Mouse (Mus musculus): ENCODE data around the gene Prcc.

Prcc gene

DNA sequence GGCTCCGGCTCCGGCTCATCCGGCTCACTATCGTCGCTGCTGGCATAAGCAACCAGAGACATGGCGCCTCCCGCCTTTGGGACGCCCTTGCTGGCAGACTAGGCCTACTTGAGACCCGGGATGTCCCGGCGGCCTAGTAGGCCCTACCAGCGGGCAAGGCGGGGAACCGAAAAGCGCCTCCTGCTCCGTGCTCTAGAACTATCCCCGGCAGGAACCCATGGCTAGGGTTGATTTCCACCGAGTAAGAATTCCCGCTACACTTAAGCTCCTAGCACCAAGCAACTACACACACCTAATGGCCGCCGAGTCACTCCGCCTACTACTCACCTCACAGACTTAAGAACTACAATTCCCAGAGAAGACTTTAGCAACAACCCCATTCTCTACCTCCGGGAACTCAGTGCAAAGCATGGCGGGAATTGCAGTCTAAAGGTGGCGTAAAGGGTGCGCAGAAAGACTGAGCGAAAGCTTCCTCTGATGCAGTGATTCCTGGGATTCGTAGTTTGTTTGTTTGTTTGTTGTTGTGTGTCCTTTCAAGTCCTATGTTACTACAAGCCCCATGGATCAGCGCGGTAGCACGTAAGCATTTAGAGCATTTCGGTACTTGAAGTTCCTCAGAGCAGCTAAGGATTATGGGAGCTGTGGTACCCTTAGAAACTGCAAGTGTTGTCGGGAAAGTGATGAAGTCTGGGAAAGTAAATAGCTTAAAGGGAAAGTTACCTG, at the start of gene Prcc:
Prcc (minus strand) TSS at position 328 of the 723 bp plus-strand sequence.
- peak; percentile 95 for DNase-seq (ENCODE audit: low spot score)

DNA sequence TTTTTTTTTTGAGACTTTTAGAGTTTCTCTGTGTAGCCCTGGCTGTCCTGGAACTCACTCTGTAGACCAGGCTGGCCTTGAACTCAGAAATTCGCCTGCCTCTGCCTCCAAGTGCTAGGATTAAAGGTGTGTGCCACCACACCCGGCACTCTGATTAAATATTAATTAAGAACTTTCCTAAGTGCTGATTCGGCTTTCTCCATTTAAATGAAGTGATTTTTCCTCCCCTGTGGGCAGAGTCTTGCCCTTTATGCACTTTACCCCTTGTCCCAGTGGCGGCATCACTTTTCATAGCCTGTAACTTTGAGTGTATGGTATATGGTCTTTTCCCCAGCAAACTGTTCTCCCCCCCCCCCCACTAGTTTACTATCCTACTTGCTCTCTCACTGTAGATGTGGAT, 49.8 kb upstream of the Prcc start:
- no peak for DNase-seq (ENCODE audit: low spot score)

DNA sequence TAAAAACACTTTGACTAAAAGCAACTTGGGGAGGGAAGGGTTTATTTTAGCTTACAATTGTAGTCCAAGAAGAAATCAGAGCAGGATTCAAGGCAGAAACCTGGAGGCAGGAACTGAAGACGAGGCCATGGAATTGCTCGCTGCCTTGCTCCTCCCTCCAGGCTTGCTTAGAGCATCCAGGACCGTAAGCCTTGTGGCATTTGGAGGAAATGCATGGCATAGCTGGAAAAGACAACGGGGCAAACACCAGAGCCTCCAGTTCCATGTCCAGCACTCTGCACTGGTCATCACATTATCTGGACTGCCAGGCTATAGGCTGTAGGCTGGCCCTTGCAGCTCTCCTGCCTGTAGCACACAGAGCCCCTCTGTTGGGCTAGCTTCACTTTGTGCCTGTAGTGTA, 49.1 kb upstream of the Prcc start:
- DNase-seq (ENCODE audit: low spot score) = no peak

DNA sequence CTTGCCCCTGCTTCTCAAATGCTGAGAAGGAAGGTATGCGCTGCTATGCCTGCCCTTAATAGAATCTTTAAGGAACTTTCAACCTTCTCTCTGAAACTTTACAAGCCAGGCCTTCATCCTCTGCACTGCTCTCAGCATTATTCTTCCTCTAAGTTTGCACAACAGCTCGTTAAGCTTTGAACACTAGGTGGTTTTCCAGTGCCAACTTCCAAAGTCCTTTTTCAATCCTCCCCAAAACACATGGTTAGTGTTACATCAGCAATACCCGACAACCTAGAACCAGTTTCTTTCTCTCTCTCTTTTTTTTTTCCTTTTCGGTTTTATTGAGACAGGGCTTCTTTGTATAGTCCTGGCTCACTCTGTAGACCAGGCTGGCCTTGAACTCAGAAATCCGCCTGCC, 48.6 kb upstream of the Prcc start:
- no peak for DNase-seq (ENCODE audit: low spot score)

DNA sequence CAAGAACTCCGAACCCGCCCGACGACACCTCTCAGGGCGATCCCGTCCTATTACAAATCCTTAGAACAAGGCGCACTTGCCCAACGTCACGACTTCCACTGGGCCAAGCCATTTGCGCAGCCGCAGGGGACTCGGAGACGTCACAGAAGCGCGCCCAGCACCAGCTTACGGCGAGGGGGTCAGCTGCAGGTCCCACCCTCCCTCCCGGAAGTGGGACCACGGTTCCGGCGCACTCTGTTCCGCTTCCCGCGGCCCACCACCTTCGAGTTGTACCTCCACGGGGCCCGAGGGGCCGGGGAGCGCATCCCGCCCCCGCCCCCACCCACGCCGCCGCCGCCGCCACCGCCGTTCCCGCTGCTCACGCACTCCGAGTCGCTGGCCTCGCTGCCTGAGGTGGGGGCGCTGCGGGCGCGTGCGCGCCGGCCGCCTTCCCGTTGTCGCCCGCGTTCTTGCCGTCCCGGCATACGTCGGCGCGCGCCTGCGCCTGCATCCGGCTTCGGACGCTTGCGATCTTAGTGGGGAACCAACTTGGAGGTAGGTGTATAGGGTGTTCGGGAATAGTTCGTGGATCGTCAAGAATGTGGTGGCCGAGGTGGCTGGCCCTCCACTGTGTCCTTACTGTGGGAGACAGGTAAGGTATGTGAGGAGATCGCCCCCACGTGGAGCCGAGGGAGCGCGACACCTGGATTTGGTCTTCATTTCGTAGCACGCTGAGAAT, 44.8 kb upstream of the Prcc start, which contains the start of the genes Isg20l2 and Rrnad1:
Isg20l2 (plus strand) TSS at position 237 of the 718 bp plus-strand sequence.
Rrnad1 (minus strand) TSS at position 640 of the 718 bp plus-strand sequence.
- peak; percentile 96 for DNase-seq (ENCODE audit: low spot score)

DNA sequence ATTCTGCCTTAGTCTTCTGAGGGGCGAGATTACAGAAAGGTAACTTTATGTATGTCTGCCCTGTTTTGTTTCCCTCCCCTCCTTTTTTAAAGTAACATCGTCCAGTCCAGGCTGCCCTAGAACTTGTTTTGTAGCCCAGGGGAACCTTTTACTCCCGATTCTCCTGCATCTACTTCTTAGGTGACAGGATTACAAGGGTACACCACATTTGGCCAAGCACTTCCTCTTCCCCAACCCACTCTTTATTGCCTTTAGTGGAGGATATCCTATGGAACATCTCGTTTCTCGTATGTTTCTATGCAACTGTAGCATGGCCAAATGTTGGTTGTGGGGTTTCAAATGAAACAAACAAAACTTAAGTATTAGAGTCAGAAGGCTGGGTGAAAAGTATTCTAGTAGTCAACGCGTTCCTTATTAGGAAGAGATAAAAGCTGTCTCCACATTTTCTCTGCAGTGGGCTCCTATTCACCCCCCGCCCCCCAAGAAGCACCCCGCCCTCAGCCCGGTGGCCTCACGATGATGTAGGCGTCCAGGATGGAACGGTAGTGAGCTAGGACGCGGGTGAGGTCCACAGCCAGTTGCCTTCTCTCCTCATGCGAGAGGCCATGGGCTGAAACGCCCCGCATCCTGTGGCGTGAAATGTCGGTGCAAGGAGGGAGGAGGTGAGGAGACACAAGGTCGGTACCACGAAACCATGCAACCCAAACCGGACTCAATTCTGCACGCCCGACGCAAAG, 44.1 kb upstream of the Prcc start:
- DNase-seq (ENCODE audit: low spot score) = no peak

DNA sequence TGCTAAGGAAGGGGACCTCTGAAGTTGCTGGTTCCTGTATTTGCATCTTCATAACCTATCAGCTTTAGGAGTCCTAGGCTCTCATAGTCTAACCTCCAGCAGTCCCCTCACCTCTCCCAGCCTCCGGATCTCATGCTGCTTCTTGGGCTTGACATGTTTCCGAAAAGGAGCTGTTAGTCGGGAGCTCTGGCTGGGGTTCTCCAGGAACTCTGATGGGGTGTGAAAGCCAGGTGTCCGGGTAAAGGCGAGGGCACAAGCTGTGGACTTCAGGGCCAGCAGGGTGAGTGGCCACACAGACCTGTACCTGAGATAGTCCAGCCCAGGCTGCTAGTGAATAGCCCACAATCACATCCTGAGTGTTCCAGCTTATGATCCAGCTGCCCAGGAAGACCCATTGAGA, 42.0 kb upstream of the Prcc start:
- DNase-seq (ENCODE audit: low spot score) = no peak

DNA sequence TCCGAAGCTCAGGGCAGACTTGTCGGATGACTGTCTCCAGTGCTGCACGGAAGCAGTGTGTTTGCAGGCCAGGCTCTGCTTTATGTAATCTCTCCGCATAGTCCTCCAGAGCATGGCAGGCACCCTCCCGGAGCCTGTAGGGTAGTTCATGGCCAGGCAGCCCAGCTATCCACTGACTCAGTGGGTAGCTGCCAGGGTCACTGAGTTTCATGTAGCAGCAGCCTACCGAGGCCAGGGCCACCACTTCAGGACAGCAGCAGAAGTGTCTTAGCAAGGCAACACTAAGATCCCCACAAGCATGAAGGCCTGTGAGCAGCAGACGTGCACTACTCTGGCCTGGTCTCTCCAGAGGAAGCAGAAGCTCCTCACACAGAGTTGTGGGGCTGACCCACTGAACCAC, 39.6 kb upstream of the Prcc start:
- DNase-seq (ENCODE audit: low spot score) = no peak

DNA sequence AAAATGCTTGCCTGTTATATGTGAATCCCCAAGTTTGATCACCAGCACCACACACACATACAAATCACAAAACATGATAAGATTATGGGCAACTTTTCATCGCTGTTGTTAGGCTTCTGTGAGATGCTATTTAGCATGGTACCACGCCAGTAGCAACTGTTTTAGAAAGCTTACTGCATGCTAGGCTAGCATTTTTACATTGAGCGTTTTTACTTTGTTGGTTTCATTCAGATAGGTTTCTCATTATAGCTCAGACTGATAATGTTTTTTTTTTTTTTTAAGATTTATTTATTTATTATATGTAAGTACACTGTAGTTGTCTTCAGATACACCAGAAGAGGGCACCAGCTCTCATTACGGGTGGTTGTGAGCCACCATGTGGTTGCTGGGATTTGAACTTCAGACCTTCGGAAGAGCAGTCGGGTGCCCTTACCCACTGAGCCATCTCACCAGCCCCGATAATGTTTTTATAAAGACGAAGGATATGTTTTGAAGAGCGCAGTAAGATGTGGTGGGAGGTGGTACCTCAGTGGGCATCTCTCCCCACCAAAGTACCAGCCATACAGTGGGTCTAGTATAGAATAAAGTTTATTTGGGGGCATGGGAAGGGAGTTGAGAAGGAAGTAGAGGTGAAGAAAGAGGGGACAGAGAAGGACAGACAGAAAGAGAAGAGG, 35.0 kb upstream of the Prcc start:
- DNase-seq (ENCODE audit: low spot score) = no peak

DNA sequence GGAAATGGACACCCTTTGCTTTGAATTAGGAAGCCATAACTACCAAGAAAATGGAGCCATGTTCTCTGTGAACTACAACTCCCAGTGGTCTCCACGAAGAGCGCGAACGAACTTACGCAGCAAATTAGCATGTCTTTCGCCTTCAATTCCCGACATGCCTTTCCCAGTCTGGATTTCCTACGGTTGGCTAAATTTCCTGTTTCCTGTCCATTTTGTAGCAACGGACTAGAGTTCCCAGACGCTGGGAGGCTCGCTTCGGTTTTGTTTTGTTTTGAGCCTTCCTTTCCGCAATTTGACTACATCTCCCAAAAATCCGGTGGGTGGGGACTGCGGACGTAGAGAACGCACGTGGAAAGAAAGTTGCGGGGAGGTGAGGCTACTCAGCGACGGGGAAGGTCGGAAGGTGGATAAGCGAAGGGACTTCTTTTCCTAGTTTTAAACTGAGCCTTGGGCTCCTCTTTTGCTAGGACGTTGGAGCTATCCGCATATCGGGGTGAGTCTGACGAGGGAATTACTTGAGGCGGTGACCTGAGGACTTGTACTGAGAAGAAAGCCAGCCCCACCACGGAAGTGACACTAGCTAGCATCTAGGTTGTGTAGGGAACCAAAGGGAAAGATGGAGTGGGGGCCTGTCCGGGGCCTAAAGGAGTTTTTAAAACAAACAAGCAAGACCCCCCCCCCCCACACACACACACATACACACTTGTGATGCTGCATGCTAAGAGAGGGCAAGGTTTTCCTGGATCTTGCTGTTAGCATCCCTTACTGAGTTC, 34.1 kb upstream of the Prcc start, which contains the start of gene Mrpl24:
Mrpl24 (plus strand) TSS at position 171 of the 773 bp plus-strand sequence.
- DNase-seq (ENCODE audit: low spot score) = peak; percentile 81

DNA sequence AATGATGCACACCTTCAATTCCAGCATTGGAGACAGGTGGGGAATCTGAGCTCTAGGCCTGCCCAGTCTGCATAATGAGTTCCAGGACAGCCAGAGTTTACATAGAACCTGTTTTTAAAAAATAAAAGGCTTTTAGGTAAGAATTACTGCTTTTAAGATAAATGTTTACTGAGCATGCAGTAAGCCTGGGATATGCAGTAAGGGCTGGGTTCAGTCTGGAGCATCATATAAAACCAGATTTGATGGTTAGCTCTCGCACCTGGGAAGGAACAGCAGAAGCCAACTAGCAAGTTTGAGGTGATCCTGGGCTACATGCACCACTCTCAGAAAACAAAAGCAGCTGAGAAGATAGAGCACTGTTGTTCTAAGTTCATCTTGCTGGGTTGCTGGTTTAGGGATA, 33.1 kb upstream of the Prcc start:
- DNase-seq (ENCODE audit: low spot score) = no peak

DNA sequence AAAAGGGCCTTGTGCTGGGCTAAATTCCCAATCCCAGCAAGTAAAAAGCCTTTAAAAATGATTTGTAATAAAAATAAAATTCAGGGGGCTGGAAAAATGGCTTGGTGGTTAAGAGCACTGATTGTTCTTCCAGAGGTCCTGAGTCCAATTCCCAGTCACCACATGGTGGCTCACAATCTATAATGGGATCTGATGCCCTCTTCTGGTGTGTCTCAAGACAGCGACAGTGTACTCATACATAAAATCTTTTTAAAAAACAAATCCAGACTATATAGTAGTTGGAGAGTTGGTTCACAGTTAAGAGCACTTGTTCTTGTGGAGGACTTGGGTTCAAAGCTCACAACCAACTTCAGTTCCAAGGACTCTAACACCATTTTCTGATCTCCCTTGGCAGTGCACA, 31.6 kb upstream of the Prcc start:
- DNase-seq (ENCODE audit: low spot score) = no peak

DNA sequence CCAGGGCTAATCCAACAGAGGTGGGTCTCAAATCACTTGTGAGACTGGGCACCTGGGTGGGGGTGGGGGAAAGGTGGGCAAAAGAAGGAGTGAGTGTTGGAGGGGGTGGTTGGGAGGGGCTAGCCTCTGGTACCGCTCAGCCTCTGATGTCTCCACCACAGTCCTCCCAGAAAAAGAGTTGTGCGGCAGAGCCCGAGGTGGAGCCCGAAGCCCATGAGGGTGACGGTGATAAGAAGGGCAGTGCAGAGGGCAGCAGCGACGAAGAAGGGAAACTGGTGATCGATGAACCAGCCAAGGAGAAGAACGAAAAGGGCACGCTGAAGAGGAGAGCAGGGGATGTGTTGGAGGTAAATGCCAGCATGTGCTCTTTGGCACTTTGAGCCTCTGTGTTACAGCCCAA, 28.5 kb upstream of the Prcc start:
- DNase-seq (ENCODE audit: low spot score) = no peak

DNA sequence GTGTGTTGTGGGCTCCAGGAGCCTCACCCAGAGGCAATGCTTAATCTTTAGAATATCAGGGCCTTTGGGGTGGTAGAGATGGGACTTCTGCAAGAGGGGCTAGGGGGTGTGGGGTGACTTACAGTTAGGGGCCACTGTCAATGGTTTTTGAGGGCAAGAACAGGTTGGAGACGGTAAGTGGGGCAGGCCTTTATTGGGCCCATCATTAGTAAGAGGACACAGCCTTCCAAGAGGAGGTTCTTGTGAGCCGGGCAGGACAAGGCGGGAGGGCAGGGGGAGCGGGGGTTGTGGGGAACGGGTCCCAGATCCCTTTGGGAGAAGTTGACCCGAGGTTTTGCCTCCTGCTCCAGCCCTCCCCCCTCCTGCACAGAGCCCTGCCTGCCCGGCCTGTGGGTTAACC, 28.1 kb upstream of the Prcc start:
- DNase-seq (ENCODE audit: low spot score) = no peak

DNA sequence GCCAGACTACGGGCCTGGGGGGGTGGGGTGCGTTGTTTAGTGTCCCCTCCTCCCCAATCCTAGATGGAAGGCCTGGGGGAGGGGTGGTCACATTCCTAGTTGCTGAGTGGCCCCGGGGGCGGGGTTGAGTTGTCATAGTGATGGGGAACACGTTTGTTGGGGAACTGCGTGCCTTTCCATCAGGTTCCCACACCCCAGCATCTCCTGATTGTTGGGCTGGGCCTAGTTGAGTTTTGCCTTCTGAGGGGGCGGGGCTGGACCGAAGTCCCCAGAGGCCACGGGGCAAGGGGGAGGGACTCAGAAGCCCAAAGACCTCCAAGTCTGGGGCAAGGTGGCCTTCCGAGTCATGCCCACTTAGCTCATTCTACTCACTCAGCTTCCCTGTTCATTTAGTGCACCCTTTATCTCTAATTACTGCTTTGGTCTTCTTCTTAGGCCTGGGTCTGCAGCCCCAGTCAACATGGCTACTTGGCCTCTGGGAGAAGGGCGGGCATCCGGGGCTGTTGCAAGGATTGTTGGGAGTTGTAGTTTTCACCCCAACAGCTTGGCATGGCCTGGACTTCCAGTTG, 25.2 kb upstream of the Prcc start:
- DNase-seq (ENCODE audit: low spot score) = peak; percentile 73

DNA sequence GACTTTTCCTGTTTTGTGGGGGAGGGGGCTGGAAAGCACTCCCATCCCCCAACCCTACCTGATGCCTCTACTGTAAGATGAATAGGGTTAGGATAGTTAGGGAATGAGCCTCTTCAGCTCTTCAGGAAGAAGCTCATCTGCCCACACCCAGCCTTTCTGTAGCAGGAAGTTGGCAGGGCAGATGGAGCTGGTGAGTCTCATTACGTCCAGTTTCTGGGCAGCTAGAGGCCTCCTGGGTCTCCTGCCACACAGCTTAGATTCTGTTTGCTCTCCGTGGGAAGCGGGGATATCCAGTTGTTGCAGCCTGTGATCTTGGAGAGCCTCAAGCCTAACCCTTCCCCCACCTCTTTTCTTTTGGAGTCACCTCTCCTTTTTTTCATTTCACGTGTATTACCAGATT, 24.5 kb upstream of the Prcc start:
- no peak for DNase-seq (ENCODE audit: low spot score)

DNA sequence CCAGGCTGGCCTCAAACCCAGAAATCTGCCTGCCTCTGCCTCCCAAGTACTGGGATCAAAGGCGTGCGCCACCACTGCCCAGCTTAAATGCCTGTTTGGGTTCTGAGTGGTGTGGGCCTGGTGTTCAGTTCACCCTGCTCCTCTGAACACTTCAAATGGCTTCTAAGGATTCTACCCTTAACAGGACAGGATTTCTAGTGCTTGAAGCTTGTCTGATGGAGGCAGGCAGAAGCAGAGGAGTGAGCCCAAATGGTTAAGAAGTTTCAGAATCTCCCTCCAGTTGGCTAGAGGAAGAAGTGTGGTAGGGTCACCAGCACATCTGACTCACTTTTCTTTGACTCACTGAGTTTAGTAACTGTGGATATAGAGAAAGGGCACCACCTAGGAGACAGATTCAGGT, 24.0 kb upstream of the Prcc start:
- DNase-seq (ENCODE audit: low spot score) = no peak

DNA sequence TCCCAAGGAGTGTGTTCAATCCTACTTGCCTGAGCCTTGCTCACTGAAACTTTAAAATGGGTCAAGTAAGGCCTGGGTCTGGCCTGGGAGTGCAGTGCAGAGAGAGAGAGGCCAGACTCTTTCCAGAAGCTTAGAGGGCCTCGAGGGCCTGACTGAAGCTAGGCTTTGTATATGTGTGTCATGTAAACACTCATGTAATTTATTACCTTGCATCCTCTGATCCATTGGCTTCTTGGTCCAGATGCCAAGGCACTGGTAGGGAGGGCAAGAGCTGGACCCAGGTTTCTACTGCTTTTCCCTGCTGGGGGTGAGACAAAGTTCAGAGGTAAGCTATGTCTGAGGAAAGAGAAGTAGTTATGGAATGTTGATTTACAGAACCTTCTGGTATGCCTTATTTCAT, 22.5 kb upstream of the Prcc start:
- DNase-seq (ENCODE audit: low spot score) = no peak

DNA sequence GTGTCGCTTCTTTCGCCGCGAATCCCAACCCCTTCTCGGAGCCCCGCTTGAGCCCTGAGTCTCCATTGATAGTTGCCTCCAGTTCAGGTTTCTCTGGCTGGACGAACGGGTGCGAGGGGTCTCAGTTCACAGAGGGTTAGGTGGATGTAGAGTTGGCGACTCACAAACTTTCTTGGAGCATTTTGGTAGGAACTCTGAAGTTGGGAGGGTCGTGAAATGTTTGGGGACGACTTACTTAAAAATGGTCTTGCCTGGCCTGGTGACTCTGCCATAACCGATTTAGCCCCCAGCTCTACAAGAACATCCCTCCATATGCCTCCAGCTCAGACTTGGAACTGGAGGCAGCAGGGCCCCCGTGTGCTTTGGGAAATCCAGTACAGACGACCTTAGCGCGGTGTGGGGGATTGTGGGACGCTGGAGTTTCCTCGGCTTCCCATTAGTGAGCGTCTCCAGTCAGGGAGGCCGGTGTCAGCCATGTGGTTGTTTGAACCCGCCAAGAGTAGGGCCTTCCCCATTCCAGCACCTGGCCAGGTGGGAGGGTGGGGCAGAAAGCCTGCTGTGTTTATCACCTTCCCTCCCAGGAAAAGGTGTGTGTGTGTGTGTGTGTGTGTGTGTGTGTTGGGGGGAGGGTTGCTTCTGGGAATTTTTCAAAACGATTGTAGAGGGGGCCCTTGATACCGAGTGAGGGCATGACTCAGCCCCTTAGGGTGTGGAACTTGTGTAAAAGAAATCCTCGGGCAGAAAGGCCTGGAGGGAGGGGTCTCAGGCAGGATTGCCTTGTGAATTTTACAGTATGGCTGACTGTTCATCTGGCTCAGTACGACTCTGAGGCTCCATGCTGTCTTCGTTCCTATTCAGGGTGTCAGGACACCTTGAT, 21.8 kb upstream of the Prcc start:
- DNase-seq (ENCODE audit: low spot score) = no peak

DNA sequence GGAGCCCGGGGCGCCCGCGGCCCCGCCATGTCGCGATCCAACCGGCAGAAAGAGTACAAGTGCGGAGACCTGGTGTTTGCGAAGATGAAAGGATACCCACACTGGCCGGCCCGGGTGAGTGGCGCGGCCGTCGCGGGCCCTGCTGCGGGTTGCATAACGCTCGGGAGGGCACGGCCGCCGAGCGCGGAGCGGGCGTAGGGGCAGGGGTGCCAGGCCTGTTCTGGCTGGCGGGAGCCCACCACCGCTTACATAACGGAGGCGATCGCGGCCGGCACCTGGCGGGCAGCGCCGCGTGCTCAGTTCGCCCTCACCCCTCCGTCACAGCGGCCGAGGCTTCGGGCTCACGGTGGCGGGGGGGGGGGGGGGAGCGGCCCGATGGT, 21.2 kb upstream of the Prcc start:
- no peak for DNase-seq (ENCODE audit: low spot score)
